Mouse (Mus musculus) stomach, embryonic 14.5 days (tissue): ENCODE data around the gene Adcyap1r1. TPM values are rescaled to one million over a fixed set of nuclear protein-coding genes. Genes with fewer than 3 reads are reported as not detected.

Experiments
- ATAC-seq: fragments of 200-750 bp; cut with Nextera tagmentation; 2 replicates; pipeline ENCODE4 v1.8.0; 2017; ENCODE audit warnings: low read depth, moderate TSS enrichment; ENCODE audit not compliant: insufficient number of reproducible peaks, insufficient read depth, low FRiP score
- H3K27ac ChIP-seq: fragments of 300-500 bp; sonication (generic); 2 replicates; pipeline ENCODE4 v1.5.1; 2014; ENCODE audit warnings: mild to moderate bottlenecking, low read length, moderate library complexity, mixed read lengths
- H3K27me3 ChIP-seq: fragments of 300-500 bp; sonication (generic); 2 replicates; pipeline ENCODE4 v1.6.1; 2014; ENCODE audit warnings: low read length, control low read depth, mixed read lengths; ENCODE audit not compliant: control insufficient read depth, insufficient read depth
- H3K36me3 ChIP-seq: fragments of 300-500 bp; sonication (generic); 2 replicates; pipeline ENCODE4 v1.6.1; 2014; ENCODE audit warnings: mild to moderate bottlenecking, control low read depth, low read length, moderate library complexity, mixed read lengths; ENCODE audit not compliant: control insufficient read depth, insufficient read depth
- H3K4me1 ChIP-seq: fragments of 300-500 bp; sonication (generic); 2 replicates; pipeline ENCODE4 v1.6.1; 2014; ENCODE audit warnings: low read length, control low read depth, mixed read lengths; ENCODE audit not compliant: control insufficient read depth, insufficient read depth
- H3K4me2 ChIP-seq: fragments of 300-500 bp; sonication (generic); replicated peaks from 2 replicates; pipeline ENCODE4 v1.6.1; 2014; ENCODE audit warnings: low read depth, low read length, control low read depth
- H3K4me3 ChIP-seq: fragments of 300-500 bp; sonication (generic); 2 replicates; pipeline ENCODE4 v1.5.1; 2014; ENCODE audit warnings: low read depth, low read length, control low read depth
- H3K9ac ChIP-seq: fragments of 300-500 bp; sonication (generic); replicated peaks from 2 replicates; pipeline ENCODE4 v1.6.1; 2014; ENCODE audit warnings: low read depth, mild to moderate bottlenecking, control low read depth, low read length, moderate library complexity, mixed read lengths
- H3K9me3 ChIP-seq: fragments of 300-500 bp; sonication (generic); 2 replicates; pipeline ENCODE4 v1.6.1; 2016; ENCODE audit warnings: low read depth, low read length, control low read depth; ENCODE audit not compliant: control insufficient read depth
- WGBS: fragments of 180-500 bp; shearing (Covaris S2); extraction: QIAGEN DNeasy Blood & Tissue Kit; methylation state at CpG from one replicate; pipeline ENCODE4 v1.1.7; 2014; 5-methylcytosine and 5-hydroxymethylcytosine counted together
- microRNA-seq: library from miRNA; unstranded; fragments of <30 nt; microRNA quantifications from one replicate; pipeline ENCODE4, GENCODE M21; 2016
- polyA plus RNA-seq: library from polyadenylated mRNA; unstranded; fragments of >200 nt; fragmentation: Nextera tagmentation; extraction: Ambion mirVana; gene quantifications from 2 replicates; pipeline ENCODE4 v1.2.1, GENCODE M21; 2014

Adcyap1r1 gene
- polyA plus RNA-seq, 1 experiment from 2014 or later: 13.8 TPM

- Histone ChIP-seq H3K27me3 (no peaks in the 10 kb centered on the region), H3K4me1 (no peaks in the 10 kb centered on the region), H3K4me2 (no peak overlapping the region), H3K9ac (no peak overlapping the region), H3K36me3 (no peaks in the 10 kb centered on the region), H3K9me3 (no peaks in the 10 kb centered on the region), H3K4me3 (no peak overlapping the region), H3K27ac (no peak overlapping the region)
- ATAC-seq: no peak
- WGBS: 92% methylated on average over 6 of the region's 6 CpGs
These were observed 97.4 kb downstream of the Adcyap1r1 start for GRCm38 (mm10) chr6:55549211-55549610.

GRCm38 (mm10) chr6:55550926-55551325, 99.1 kb downstream of the Adcyap1r1 start:
- no peak overlapping the region for H3K4me2 ChIP-seq
- H3K4me3 ChIP-seq: no peak overlapping the region
- no peak overlapping the region for H3K27ac ChIP-seq
- no peak overlapping the region for H3K9ac ChIP-seq
- 41% methylated on average over 13 of the region's 13 CpGs for WGBS
- no peaks in the 10 kb centered on the region for H3K27me3 ChIP-seq
- no peak for ATAC-seq
- no peaks in the 10 kb centered on the region for H3K4me1 ChIP-seq
- H3K9me3 ChIP-seq: no peaks in the 10 kb centered on the region
- no peaks in the 10 kb centered on the region for H3K36me3 ChIP-seq

Small RNA genes within 50 kb of the gene (microRNA-seq; reads per million reads assigned to microRNA genes)
- gene Gm44352: not detected

Other genes with a start within 250 kb of the Adcyap1r1 start
- gene Mindy4, start 248.6 kb upstream of the Adcyap1r1 start, polyA plus RNA-seq: 14.1 and 18.0 TPM in 2 replicates
- gene Aqp1, start 115.5 kb upstream of the Adcyap1r1 start, polyA plus RNA-seq: 2.6 and 2.8 TPM in 2 replicates
- not detected in 2 replicates for gene Ghrhr, start 75.7 kb upstream of the Adcyap1r1 start, polyA plus RNA-seq
- not detected in 2 replicates for gene Neurod6, start 229.3 kb downstream of the Adcyap1r1 start, polyA plus RNA-seq